Mouse (Mus musculus) brain, embryonic 14.5 days (tissue): ENCODE data around the gene Mxi1. TPM values are rescaled to one million over a fixed set of nuclear protein-coding genes. Genes with fewer than 3 reads are reported as not detected.

Source experiments
- DNase-seq: peaks from one replicate; pipeline ENCODE4 v3.0.0-alpha.2; 2011; ENCODE audit warnings: low read depth
- CTCF ChIP-seq: fragments of 200-500 bp; IDR thresholded peaks from 2 replicates; pipeline ENCODE4 v1.5.1; 2012; ENCODE audit warnings: inconsistent platforms, mild to moderate bottlenecking, moderate library complexity, borderline replicate concordance; ENCODE audit not compliant: insufficient read depth, insufficient read length; ENCODE audit errors: extremely low read depth
- POLR2A ChIP-seq: fragments of 200-500 bp; IDR thresholded peaks from 2 replicates; pipeline ENCODE4 v1.6.1; 2012; ENCODE audit warnings: mild to moderate bottlenecking, inconsistent platforms, borderline replicate concordance; ENCODE audit not compliant: poor library complexity, insufficient read depth, insufficient read length, severe bottlenecking; ENCODE audit errors: extremely low read depth
- polyA plus RNA-seq: library from polyadenylated mRNA; depleted of rRNA; stranded (reverse); fragments of >200 nt; gene quantifications from 2 replicates; pipeline ENCODE4 v1.2.3, GENCODE M21; 2012

Mxi1 gene
- polyA plus RNA-seq, 1 experiment: 44.2 TPM

DNA sequence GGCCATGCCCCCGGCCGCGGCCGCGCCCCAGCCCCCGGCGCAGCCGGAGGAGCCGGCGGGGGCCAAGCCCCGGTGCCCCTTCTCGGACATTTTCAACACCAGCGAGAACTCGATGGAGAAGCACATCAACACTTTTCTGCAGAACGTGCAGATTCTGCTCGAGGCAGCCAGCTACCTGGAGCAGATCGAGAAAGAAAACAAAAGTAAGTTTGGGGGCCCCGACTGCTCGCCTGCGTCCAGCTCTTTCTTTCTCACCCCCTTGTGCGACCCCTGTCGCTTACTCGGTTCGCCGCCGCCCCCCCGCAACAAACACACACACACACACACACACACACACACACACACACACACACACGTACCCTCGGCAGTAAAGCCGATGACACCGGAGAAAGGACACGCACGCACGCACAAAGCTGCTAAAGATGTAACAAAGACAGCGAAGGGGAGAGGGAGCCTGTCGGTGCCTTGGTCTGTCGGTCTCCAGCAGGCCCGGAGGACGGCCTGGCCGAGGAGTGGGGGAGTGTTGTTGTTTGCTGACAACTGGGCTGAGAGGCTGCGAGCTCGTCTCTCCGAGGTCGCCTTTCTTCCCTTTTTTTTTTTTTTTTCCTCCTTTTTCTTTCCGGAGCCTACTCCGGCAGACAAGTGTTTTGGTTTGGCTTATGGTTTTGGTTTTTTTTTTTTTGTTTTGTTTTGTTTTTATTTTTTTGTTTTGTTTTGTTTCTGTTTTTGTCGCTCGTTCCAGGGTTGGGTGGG, 629 bp downstream of the Mxi1 start:
- peak; percentile 81 for DNase-seq
- no peak for TF ChIP-seq CTCF
- TF ChIP-seq POLR2A: peak; percentile 19; the same call in 1 of the 2 replicates

DNA sequence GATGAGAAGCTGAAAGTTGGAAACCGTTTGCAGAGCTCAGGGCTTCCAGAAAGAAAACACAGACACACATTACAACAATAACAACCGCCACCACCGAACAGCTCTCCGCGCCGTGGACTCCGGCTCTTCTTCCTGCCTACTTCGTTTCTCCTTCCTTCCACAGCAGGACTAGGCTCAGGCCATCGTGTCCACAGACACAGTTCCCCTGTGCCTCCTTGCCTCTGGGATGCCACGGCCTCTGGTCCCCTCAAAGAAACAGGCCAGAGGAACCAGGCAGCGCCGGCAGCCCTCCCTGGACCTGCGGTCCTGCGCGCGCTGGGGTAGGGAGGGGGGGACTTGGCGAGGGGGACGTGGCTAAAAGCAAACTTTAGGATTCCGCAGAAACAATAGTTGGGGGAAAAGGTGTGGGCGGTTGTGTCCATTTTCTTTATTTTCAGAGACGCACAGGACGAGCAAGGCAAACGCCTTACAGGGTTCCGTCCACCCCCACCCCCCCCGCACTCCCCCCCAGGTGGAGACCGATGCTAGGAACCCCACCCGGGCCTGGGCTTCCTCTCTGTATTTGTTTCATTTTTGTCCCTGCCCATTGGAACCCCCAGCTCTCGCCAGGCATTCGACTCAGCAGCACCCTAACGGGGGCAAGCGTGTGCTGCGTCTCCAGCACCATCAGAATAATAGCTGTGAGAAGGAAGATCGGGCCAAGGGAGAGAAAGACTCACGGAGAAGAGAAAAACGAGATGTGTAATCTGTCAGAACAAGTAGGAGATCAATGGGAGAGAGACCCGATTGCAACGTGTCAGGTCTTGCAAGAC, 1.4 kb downstream of the Mxi1 start:
- DNase-seq: peak; percentile 73
- no peak for TF ChIP-seq POLR2A
- no peak for TF ChIP-seq CTCF

DNA sequence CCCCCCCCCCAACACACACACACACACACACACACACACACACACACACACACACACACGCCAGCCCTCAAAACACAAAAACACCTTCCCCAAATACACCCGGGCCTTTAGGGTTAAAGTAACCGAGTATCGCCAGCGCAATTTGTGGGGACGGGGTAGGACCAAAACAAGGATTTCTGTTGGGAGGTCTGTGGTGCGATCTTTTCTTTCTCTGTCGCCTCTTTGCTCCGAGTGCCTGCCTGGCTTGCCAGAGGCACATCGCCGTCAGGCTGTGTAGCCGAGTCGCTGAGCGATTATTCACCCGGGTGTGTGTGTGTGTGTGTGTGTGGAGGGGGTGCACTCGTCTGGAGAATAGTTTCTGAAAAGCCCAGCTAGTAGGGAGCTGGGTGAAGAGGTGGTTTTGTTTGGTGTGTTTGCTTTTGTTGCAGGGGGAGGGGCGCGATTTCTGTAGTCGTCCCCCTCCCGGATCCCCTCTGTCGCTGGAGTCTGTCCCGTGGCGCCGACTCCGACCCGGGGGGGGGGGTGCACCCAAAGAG, 2.1 kb downstream of the Mxi1 start:
- TF ChIP-seq CTCF (no peak), POLR2A (peak; percentile 27; the same call in 1 of the 2 replicates)
- peak; percentile 86 for DNase-seq

DNA sequence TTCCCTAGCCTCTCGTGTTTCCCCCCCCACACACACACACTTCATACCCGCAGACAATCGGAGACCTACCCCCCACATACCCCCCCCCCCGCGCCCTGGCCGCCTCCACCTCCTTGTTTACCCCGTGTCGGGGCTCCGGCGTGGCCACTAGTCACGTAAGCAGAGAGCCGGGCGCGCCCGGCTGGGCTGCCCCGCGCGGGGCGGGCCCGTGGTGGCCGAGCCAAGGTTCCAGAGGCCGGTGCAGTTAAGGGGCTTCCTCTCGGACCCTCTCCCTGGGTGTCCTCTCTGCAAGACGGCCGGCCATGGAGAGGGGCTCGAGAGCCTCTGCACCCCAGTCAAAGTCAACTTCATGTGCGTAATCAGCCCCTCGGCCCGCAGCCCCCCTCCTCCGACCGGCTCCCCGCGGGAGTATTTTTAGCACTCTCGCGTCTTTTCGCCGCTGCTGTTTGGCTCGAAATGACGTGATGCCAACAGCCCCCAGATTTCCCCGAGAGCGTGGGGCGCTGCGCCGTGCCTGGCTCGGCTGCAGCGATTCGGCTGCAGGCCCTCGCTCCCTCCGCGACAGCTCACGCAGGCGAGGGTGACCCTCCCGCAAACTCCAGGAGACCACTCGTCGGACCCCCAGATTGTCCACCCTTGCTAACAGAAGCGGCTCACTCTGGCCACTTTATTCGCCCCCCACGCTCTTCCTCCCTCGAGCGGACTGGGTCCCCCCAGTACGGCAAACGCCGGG, 2.8 kb downstream of the Mxi1 start:
- DNase-seq: peak; percentile 87
- TF ChIP-seq POLR2A (no peak; the same call in 1 of the 2 replicates), CTCF (no peak)

DNA sequence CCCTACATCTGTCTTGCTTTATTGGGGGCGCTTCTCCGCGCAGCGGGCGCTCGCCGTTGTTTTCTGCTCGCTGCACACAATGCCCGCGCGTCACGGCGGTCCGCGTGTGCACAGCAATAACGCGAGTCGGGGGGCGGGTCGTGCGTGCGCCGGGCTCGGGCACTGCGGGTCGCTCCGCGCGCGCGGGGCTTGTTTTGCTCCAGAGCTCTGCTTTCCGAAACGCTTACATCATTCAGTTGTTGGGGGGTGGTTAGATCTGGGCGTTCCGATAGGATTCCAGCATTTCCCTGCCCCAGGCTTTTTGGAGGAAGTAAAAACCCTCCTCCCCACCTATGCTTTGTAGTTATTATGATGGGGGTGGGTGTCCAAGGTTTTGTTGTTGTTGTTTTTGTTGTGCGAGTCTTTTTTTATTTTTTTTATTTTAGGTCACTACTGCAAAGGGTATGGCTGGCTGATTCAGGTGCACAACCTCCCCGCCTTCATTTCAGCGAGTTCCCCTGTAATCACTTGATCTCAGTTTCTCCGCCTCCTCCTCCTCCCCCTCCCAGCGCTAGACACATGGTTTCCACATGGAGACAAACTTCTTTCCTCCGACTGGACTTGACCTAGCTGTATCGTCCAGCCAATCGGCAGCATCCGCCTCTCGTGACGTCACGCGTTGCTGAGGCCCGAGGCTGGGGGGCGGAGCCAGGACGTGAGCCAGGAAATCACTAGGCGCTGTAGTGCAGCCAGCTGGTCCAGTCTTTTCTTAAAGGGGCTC, 3.5 kb downstream of the Mxi1 start:
- DNase-seq: peak; percentile 99
- TF ChIP-seq CTCF (no peak), POLR2A (peak; percentile 22; the same call in 1 of the 2 replicates)

DNA sequence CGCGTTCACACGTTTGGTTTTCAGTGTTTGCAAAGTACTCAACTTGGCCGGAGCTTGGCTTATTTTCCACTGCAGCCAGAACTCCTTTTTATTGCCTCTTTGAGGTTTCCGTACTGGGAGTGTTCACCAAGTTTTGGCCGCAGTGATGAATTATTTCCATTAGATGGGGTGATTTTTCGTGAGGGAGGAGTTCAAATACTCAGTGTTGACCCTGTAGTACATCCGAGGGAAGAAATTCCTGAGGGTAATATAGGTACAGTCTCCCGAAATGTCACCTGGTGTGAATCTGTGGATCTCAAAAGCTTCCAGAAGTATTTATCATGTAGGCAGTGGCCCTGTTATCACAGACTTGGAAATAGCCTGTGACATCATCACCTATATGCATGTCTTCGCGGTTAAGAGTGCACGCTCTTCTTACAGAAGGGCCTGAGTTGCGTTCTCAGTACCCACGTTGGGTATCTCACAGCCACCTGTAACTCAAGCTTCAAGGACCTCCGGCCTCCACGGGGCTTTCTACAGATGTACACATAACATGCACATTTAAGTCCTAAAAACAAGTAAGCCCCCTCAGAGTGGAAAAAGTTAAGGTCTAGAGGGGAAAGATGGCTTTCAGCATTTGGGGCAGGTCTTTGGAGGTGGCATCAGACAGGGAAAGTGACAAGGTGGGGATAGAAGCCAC, 4.4 kb downstream of the Mxi1 start:
- DNase-seq: no peak
- no peak for TF ChIP-seq CTCF
- TF ChIP-seq POLR2A: no peak

DNA sequence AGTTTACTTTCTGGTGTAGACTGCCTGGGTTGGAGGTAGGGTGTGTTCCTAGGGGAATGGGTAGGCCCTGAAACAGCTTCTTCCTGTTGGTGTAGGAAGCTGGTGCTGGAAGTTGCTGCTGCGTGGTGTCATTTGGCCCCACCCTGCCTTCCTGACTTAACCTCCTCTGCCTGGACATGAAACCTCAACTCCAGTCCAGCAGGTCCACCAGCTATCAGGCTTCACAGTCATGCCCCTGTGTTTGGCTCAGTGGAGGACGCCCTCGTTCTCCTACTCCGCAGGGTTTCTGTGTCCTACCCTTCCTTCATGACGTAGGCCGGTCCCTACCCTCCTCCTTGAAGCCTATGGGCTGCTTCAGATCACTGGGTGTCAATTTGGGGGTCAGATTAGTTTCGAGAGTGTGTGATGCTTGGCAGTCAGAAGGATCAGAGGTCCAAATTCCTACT, 4.9 kb downstream of the Mxi1 start:
- no peak for DNase-seq
- TF ChIP-seq CTCF: no peak
- TF ChIP-seq POLR2A: no peak

DNA sequence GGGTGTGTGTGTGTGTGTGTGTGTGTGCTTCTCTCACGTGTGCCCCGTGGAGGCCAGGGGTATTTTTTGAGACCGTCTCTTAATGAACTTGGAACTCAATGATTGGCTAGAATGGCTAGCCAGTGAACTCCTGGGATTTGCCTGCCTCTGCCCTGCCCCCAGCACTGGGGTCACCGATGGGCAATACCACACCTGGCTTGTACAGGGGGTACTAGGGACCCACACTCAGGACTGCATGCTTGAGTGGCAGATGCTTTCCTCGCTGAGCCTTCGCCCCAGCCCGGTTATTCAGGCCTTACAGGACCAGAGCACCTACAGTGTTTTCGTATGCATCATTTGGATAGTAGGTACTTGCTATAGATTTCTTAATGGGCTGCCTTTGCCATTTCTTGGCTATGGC, 5.8 kb downstream of the Mxi1 start:
- TF ChIP-seq POLR2A (no peak), CTCF (no peak)
- DNase-seq: no peak

DNA sequence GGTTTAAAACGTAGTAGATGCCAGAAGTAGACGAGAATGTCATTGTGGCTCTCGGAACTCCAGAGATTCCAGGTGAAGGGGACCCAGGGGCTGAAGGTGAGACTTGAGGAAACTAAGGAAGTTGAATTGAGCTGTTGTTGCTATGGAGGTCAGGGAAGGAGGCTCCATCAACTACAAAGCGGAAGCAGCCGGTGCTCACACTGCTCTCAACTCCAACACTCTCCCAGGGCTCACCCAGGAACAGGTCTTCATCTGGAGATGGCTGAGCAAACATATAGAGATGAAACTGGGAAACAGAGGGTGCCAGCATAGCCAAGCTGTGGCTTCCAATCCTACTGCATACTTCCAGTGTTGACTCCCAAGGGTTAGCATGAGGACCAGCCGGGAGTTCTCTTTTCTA, 6.6 kb downstream of the Mxi1 start:
- no peak for DNase-seq
- TF ChIP-seq POLR2A: no peak
- no peak for TF ChIP-seq CTCF
